Mouse (Mus musculus) heart, postnatal 14 days (tissue): Measurements from ENCODE around the gene Slc28a2. TPM values are rescaled to one million over a fixed set of nuclear protein-coding genes. Genes with fewer than 3 reads are reported as not detected.
"Not testable (repeated sequence)": the region's sequence is repeated elsewhere in the genome, so short reads cannot be mapped to it uniquely, and the experiment has no call there.

Experiments
- DNase-seq, 2 experiments: peaks; one replicate each; pipeline ENCODE4 v3.0.0; 2021 to 2022
- intact Hi-C: fragments of 180-260 bp; cut with DNase I; formaldehyde crosslinking; loops from one replicate; pipeline ENCODE4 v1.15.1; 2025
- total RNA-seq, 2 experiments: library from RNA; stranded (reverse); gene quantifications; 2 replicates each; pipeline ENCODE4 v1.2.3; 2021

Slc28a2 gene
- total RNA-seq, 2 experiments from 2014 or later = 27.7 to 30.3 TPM

DNA sequence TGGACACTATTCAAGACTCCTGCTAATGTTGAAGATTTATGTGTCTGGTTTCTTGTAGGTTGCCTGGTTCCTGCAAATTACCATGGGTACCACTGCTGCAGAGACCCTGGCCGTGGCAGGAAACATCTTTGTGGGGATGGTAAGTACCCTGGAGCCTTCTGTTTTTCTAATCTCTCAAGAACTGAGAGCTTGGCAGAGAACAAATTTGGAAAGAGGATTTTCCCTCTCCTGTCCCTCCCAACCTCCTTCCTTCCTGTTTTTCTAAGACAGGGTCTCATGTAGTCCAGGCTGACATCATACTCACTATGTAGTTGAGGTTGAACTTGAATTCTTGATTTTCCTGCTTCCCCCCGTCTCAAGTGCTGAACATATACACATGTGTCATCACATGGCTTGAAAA, 26.1 kb downstream of the Slc28a2 start:
- no peak for DNase-seq
- intact Hi-C loops = loop anchor here (5.0 kb wide), 1 partner anchor 70 kb away; no protein-coding TSS in a partner anchor

DNA sequence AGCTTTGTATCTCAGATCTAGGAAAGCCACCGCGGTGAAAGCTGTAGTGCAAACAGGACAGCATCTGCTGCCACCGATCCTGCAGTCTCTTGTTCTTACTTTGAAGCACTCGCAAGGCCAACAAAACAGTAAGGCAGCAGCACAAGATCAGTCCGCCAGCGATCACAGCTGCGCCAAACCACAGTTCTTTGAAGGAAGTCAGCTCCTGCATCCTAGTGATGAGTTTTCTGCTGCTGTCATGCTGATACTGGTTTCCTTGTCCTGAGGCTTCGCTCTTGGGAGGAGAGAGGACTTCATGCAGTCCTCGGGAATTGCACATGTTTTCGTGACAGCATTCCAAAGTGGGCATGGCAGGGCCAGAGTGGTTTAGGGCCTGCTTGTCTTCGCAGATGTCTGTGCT, 40.6 kb downstream of the Slc28a2 start:
- peak in 1 of 2 experiments; percentile 7 for DNase-seq
- intact Hi-C loops = loop anchor here (1.0 to 10.0 kb wide), 2 partner anchors 87 to 158 kb away; no protein-coding TSS in a partner anchor

DNA sequence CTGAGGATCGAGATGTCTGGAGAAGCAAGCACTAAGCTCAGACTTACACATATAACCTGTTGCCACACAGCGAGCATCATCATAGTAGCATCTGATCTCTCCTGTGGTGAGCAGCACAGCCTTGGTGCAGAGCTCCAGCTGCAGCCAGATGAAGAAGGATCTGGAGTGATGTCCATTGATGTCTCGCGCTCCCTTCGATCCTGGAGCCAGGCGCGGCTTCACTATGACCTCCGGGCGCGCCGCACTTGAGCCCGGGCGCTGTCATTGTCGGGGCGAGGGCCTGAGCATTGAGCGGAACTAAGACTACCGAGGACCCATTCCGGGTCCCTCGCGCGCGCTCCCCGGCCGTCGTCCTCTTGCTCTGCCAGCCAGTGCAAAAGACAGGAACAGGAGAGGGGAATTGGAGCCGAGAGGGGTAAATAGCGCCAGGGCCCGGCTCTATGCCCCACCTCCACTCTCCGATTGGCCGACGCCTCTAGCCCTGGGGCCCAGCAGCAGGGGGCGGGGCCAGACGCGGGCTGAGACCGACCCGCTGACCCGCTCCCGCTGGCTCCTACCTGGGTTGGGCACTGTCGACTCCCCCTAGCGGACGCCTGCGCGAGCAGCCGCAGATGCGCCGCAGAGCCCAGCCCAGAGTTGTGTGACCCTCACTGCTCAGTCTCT, 41.2 kb downstream of the Slc28a2 start:
- intact Hi-C loops = loop anchor here (1.0 to 10.0 kb wide), 2 partner anchors 87 to 157 kb away; no protein-coding TSS in a partner anchor
- DNase-seq = peak; percentile 95 to 96

DNA sequence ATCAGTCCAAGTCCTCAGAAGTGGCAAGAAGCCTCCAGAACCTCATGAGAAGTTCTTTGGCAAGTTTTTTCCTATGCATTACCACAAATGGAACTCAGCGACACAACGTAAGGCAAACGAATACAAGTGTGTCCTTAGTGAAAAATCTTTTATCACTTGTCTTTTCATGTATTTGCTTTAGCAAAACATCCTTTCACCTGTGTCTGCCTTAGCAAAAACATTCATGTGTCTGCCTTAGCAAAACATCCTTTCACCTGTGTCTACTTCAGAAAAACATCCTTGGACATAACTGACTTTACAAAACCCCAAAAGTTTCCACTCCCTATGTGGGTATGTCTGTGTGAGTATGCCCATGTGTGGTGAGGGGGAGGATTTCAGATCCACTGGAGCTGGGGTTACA, 42.9 kb downstream of the Slc28a2 start:
- intact Hi-C loops = loop anchor here (10.0 kb wide), 1 partner anchor 156 kb away; no protein-coding TSS in a partner anchor

DNA sequence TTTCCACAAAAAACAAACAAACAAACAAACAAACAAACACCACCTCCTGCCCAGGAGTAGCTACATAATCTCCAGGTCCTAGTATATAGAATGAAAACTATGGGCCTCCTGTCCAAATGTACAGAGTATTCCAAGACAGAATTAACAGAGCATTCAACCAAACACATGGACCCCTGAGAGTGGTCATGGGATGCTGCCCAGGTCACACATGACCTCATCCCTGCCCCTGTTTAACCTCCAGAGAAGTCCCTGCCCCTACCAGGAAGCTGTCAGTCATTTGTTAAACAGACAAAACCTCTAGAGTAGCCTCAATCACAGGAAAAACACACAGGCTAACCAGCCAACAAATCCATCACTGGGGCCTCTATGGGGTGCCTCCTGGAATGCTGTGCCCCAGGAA, 50.3 kb downstream of the Slc28a2 start:
- no peak for DNase-seq
- intact Hi-C loops = no loop called here

More for the DNA sequence above, 42.9 kb downstream of the Slc28a2 start:
- no peak for DNase-seq

DNA sequence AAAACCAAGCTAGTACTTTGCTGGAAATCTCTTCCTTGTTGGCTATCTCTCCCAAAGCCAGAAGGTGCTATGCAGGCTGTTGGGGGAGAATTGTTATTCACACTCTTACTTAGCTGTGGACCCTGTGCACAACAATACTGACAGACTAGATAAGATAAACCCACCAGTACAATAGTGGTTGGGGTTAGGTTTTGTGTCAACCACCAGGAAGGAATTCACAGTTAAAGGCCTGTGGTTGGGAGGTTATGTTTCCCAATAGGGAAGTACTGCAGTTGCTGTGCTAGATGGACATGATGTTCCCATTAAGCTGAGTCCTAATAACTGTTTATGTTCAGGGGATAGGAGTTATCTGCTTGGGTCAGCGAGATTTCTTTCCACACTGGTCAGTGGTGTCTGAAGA, 57.5 kb downstream of the Slc28a2 start:
- DNase-seq = not testable (repeated sequence)

DNA sequence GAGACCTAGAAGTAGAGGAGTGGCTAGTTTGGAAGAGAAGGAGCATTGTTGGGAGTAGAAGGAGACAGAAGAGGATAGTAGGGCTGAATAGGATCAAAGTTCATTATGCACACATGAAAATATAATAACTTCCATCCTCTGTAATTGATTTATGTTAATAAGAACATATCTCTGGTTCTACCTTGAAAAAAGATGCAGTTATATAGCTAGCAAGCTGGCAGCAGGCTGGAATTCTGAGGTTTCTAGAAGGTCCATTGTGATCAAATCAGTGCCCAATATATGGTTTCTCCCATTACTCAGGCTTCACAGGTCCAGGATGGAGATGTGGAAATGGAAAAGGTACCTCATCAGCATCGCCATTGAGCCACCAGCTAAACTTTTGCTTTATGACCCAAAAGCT, 58.4 kb downstream of the Slc28a2 start, which contains the start of gene Gm14085:
Gene Gm14085 (plus strand): TSS at position 301 of the 400 bp plus-strand sequence.
- no peak for DNase-seq
- intact Hi-C loops = no loop called here

More for the DNA sequence above, 57.5 kb downstream of the Slc28a2 start:
- intact Hi-C loops = not testable (repeated sequence)

DNA sequence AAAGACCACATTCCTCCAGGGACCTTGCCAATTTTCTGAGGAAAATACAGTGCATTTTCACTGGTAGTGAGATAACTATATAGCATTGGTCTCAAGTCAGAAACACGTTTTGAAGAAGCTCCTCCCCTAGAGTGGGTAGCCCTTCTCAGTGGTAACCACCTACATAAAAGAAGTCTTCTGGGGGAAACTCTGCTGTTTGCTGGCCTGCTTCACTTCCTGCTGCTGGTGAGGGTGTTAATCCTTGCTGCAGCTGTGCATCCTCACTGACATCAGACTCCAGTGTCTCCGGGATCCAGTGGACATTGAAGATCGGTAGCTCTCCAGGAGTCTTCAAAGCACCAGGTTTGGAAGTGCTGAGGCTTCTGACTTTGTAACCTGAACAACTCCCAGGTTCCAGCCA, 59.4 kb downstream of the Slc28a2 start:
- DNase-seq, intact Hi-C loops: not testable (repeated sequence)

DNA sequence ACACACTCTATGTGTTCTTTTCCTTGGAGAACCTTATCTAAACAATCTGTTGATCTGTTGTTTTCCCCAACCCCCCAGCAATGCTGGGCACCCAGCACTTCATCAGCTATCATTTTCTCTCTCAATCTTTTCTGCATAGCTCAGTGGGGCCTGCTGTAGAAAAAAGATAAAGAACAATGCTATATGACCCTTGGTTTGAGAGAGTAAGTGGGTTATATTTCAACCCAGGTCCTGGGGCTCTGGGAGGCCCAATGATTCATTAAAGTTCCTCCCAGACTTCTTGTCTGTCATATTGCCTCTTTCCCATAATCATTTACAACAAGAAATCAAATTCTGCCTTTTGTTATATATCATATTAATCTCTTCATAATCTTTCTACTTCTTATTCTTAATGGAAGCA, 59.8 kb downstream of the Slc28a2 start:
- DNase-seq, intact Hi-C loops: not testable (repeated sequence)

DNA sequence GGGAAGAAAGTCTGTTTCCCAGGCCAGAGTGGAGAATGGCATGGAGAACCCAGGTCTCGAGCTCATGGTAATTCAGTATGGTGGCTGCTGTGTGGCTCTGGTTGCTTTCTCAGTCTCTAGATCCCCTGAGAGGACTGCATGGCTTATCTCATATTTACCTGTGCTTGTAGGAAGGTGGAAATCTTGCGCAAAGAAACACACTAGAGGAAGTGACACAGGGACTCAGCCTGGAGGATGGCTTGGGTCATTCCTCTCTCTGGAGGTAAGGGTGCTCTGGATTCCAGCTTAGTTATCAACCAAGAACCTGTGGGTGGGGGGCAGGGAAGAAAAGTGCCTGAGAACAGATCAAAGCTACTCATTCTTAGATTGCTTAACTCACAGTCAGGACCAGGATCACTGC, 60.4 kb downstream of the Slc28a2 start:
- intact Hi-C loops = no loop called here
- no peak for DNase-seq

Other genes with a start within 250 kb of the Slc28a2 start
- not detected for gene Patl2, start 240.3 kb upstream of the Slc28a2 start, total RNA-seq
- gene Terb2, start 240.2 kb upstream of the Slc28a2 start, total RNA-seq = not detected
- 10 to 100 TPM; 83.7 to 90.0 TPM for gene Sord, start 191.7 kb upstream of the Slc28a2 start, total RNA-seq
- gene Duox2, start 128.0 kb upstream of the Slc28a2 start, total RNA-seq = under 1 TPM; 0.41 to 0.57 TPM
- gene Duoxa2, start 127.6 kb upstream of the Slc28a2 start, total RNA-seq = under 1 TPM; 0.17 TPM
- gene Duoxa1, start 112.7 kb upstream of the Slc28a2 start, total RNA-seq = under 1 TPM; 0.19 to 0.56 TPM
- under 1 TPM; 0.24 to 0.37 TPM for gene Duox1, start 110.8 kb upstream of the Slc28a2 start, total RNA-seq
- gene Shf, start 57.3 kb upstream of the Slc28a2 start, total RNA-seq = 1 to 10 TPM; 4.9 to 6.2 TPM
- under 1 TPM; 0.45 to 0.78 TPM for gene Gm14085, start 58.5 kb downstream of the Slc28a2 start, total RNA-seq
- gene Gatm, start 184.8 kb downstream of the Slc28a2 start, total RNA-seq = 1 to 10 TPM; 5.3 to 6.3 TPM
- gene AA467197, start 210.5 kb downstream of the Slc28a2 start, total RNA-seq = under 1 TPM in 1 of 2 experiments, not detected in 1; 0.46 TPM